Mouse (Mus musculus) large intestine, adult 2 months (tissue): ENCODE data around the gene Stk17b. TPM values are rescaled to one million over a fixed set of nuclear protein-coding genes. Genes with fewer than 3 reads are reported as not detected.

Experiments used
- DNase-seq: peaks from one replicate; pipeline ENCODE4 v3.0.0-alpha.2; 2012; ENCODE audit warnings: low read depth, low spot score
- WGBS: fragments of 180-500 bp; shearing (Covaris S2); methylation state at CpG from one replicate; pipeline ENCODE4 v1.1.7; 2018; 5-methylcytosine and 5-hydroxymethylcytosine counted together
- polyA plus RNA-seq: library from polyadenylated mRNA; depleted of rRNA; stranded (reverse); fragments of >200 nt; gene quantifications from 2 replicates; pipeline ENCODE4 v1.2.3, GENCODE M21; 2012; rRNA removed

The Stk17b gene
- 14.5 and 21.2 TPM in 2 replicates for polyA plus RNA-seq

DNA sequence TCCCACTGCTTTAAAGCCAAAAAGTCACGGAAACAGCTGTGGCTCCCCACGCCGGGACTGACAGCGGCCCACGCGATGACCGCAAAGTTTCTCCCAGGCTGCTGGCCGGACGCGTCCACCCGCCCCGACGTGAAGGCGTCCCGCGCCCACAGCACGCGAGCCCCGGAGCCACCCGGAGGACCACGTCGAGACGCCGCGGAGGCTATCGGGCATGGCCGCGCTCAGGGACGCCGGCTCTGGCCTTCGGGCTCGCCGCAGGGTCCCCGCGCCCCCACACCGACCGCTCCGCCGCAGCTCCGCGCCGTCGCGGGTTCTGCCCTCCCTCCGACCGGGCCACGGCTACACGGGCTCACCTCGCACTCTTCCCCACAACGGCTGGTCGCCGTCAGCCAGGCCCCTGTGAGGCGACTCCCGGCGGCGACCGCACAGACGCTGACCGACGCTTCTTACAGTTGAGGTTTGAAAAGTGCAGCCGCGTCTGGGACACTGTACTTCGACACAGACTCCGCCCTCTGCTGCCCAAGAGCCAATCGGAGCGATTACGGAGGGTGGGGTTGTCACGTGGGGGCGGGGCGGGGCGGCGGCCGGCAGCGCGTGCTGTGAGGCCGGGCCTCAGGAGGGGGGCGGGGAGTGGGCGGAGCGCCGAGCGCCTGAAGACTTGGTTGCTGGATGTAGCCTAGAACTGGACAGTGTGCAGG, at the start of gene Stk17b:
Gene Stk17b, minus strand, starts transcription at position 504 of the 698 bp plus-strand sequence.
- peak; percentile 70 for DNase-seq
- under 1% methylated on average over 80 of the region's 81 CpGs for WGBS

DNA sequence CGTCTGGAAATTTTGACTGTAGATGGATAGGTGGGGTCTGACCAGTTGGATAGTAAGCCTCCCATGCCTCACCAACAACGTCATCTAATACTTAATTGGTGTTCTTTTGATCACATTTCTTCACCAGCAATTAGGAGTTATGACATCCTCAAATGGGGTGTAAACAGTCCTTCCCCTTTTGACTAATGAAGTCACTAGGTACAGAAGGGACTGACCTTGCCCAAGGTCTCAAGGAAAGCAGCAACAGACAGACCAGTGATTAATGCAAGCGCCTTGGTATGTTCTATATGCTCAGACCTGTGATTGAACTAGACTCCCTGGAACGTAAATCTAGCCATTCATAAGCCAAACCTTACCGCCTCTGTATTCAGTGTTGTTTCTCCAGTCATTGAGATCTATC, 45.3 kb upstream of the Stk17b start:
- no peak for DNase-seq
- WGBS = 86% methylated on average over 5 of the region's 5 CpGs

DNA sequence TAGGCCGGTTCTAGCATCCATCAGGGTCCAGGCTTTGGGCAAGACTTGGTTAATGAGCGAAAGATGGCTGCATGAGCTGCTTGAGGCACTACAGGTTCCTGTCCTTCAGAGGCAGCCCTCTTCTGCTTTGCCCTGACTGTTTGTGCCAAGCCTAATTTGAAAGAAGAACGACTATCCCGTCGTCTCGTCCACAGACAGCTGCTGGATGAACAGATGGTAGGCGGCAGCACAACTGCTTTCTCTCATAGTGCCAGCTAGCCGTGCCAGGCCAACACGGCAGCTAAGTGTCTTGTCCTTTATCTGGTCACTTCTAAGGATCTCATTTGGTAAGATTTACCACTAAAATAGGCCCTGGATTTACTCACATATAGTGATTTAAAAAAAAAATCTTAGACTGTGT, 44.1 kb upstream of the Stk17b start:
- WGBS = 75% methylated on average over 9 of the region's 9 CpGs
- no peak for DNase-seq

DNA sequence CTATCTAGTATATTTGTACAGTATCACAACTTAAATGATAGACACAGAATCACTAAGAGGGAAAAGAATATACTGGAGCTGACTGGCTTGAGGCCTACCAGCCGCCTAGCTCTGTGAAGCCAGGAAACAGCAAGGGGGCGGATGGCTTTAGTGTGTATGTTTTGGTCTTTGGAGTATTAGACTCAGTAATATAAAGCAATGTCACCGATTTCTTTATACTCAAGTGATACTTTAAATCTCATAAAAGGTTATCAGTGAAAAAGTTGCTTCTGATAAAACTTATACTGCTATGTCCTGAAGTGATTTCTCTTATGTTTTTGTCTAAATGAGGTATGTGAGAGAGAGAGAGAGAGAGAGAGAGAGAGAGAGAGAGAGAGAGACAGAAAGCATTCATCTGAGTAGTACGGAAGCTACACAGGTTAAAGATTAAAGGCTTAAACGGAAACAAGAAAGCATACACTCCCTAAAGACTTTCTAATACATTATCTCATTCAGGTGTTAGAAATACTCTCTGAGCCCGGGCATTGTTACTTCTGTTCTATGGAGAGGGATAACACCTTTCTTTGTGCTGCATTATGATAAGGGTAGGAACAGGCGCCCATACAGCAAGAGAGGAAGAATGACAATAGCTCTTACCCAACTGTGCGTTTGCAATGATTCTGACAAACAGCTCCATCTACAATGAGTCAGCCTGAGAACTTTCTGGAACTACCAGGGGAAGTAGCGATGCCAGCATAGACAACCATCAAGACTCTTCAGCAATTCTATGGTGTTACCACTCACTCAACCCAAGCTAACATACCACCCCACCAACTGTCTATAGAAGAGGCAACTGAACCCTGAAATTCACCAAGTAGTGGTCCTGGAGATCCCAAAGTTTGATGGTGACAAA, 39.7 kb upstream of the Stk17b start:
- whole genome bisulfite sequencing = 54% methylated on average over 9 of the region's 9 CpGs
- no peak for DNase-seq

DNA sequence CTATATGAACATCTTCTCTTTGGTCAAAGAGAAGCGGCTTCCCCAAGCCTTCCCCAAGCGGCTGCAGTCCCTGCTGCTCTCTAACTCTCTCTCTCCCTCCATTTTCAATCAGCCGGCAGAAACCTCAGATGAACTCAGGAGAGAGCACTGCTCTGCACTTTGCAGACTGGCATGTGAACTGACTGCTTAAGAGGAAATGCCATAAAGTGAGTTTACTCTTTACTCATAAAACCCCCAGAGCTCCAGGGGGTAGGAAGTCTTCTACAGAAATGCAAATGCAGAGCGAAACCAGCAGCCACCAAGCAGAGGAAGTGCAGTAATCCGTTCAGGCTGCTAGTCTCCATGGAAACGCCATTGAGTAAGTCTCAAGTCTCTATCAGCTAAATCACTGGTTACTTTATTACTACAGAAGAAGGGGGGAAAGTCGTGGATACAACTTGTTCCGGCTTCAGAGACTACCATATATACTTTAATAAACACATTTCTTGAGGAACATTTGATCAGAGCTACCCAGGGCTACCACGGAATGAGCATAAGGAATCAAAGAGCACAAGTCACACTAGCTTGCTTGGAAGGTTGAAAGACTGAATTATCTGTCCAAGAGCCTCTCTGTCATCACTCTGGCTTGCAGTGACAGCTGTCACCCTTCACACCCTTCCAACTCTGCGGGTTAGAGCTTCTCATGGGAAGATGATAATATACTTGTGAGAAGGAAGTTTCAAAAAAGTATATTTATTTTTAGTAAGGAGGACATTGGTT, 38.8 kb upstream of the Stk17b start:
- 6% methylated on average over 10 of the region's 10 CpGs for WGBS
- DNase-seq = no peak

DNA sequence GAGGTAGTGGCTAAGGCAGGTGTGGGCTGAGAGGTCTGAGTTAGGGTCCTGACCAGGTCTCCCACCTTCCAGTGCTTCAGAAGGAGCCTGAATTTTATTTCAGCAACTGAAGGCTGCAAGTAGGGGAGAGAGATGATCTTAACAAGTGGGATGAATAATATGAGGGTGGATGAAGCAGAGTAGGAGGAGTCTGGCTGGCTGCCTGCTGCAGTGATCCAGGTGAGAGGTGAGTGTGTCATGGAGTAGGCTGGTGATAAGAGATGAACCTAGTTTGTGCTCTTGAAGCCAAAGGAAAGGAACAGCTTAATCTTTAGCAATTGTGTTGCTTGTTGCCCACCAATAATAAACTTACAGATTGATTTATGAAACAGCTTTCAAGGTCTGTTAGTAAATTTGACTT, 37.0 kb upstream of the Stk17b start:
- no peak for DNase-seq

DNA sequence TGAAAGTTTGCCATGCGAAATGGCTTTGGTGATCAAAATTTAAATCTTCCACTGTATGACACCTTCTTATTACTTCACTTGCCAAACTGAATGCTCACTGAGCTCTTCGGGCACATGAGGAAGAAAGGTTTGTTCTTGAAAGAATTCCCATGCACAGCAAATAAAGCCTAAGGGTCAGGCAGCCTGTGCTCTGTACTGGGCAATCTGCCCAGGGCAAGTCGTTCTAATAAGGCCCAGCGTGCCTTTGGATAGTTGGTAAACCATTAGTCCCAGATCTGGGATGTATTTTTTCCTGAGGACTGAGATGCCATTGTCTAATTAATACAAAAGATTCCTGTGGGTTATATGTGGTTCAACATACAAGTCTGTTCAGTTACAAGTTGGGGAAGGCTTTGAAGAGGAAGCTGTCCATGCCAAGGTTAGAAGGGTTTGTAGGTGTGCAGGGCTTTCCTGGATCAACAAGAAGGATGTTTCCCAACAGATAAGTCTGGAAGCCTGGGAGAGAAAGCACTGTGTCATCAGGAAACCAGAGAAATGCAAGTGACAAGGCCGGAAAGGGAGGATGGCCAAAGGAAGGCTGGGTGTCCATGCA, 35.1 kb upstream of the Stk17b start:
- no peak for DNase-seq
- 48% methylated on average over 5 of the region's 5 CpGs for WGBS

DNA sequence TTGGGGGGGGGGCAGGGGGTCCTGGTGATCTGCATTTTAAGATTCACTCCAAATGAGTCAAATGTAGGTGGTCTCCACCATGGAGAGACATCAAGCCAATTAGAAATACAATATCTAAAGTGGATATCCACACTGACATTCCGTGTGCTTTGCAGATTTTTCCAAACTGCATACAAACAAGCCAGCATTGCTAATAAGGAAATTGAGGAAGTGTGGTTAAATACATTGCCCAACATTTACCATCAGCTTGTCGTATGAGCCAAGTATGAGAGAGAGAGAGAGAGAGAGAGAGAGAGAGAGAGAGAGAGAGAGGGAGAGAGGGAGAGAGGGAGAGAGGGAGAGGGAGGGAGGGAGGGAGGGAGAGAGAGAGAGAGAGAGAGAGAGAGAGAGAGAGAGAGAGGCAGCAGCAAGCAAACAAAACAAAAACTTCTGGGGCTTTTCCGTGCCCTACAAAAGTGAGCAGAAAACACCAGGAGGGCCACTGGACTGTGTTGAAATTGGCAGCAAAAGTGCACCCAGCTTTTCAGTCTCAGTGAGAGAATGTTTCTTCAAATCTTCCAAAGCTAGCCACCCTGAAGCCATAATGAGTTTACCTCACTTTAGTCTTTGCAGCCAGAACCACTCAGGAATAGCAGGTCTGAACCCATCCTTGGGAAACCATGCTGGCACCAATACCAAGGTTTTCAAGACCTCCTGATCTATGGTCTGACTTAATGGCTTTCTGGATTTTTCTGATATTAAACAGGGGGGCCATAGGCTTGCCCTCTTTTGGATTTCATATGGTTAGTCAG, 33.2 kb upstream of the Stk17b start:
- WGBS = 12% methylated on average over 3 of the region's 3 CpGs

DNA sequence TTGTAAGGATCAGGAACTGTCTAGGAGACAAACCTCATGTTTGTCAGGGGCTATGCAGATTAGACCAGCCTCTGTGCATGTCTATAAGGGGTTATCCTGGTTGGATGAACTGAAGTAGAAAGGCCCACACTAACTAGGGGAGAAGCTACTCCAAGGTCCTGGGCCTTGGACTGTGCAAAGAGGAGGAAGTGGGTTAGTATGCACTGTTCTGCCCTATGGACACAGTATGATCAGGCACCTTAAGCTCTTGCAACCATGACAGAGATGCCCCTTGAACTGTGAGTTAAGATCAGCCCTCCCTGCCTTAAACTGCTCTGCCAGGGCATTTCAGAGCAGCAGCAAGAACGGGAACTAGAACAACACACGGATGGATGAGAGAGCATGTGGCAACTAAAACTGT, 31.3 kb upstream of the Stk17b start:
- 62% methylated on average over 2 of the region's 2 CpGs for WGBS
- DNase-seq = no peak

More for the DNA sequence above, 33.2 kb upstream of the Stk17b start:
- no peak for DNase-seq

DNA sequence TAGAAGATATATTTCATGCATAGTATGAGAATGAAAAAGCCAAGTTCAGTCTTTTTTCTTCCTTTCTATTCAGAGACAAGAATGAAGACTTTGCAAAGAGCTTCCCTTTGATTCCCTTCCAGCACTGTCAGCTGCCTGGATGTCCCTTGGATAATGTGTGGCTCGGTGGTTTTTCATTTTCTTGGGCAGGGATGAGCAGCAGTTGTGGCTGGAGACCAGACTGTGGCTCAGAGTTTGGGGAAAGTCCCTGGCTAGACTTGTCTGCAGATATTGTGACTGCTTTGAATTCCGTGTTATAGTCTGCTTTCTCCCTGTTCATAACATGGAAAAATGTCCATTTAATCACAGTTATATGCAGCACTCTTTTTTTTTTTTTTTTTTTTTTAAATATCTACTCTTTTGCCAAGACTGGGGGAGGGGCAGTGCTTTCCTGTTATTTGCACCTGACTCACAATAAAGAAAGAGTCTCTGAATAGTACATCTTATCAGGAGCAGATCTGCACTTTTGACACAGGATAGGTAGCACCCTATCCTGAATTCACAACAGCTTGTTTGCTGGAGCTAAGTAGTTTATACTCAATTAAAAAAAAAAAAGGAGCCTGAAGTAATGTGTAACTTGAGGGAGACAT, 29.2 kb upstream of the Stk17b start:
- no peak for DNase-seq
- WGBS = 28% methylated on average over 2 of the region's 2 CpGs

DNA sequence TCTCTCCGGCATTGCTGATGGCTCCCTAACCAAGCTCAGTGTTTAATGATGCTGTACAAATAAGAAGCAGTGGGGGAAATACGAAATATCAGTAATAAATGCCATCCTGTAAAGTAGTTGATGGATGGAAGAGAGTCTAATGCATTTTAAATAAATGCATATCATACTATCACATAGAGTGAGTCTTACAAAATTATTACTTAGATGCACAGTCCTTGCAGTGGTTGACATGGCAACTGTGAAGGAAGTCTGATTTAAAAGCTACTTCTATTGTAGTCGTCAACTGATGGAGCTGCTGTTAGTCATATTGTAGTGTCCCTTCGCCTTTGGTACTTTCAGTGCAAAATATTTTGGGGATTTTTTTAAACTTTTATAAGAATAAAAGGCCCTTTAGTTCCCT, 26.9 kb upstream of the Stk17b start:
- WGBS = 89% methylated on average over 4 of the region's 4 CpGs
- DNase-seq = no peak

DNA sequence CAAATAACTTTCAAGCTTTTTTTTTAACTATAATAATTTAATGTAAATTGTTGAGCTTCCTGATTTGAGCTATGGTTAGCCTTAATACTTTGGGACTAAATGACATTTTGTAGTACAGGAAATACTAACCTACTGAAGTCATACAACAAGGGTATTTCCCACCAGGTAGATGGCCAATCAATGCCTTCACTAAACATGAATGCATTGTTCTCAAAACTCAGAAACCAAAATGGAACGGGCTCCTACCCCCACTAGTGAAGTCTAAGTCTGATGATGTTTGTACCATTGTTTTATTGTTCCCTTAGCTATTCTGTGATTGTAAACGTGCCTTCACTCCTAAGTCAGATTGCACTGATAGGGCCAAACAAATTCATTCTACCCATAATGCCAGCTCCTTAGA, 23.2 kb upstream of the Stk17b start:
- DNase-seq = no peak
- WGBS = 55% methylated on average over 2 of the region's 2 CpGs

DNA sequence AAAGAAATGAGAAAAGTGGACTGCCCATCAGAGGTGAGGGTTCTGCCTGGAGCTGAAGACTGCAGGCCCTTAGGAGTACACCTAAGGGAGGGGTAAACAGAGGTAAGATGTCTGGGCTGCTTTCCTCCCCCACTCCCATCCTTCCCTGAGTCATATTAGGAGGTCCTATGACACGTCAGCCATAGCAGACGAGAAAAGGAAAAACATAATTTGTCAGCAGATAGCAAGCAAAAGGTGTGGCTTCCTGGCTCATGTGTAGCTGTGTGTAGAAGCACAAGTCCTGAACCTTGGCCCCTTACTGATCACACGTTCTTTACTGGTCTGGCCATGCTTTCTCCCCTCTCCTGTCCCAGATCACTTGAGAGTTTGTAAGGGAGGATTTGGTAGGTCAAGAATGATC, 12.8 kb upstream of the Stk17b start:
- WGBS = 29% methylated on average over 3 of the region's 3 CpGs
- DNase-seq = no peak

DNA sequence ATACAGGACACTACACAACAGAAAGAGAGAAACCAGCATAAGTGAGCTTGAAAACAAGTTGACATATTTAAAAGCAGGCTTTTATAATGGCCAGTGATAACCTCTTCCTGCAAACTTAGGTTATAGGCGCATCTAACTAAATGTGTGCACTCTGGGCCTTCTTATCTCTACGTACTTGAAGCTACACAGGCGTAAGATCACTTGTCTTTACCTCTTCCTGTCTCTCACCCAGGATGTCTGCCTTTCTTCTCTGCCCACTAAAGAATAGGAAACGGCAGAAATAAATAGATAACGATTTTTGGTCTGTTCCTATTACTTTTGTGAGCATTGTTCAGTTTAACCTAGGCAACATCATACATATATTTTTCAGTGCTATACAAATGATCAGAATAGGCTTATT, 12.1 kb upstream of the Stk17b start:
- DNase-seq = no peak
- 86% methylated on average over 5 of the region's 5 CpGs for WGBS

DNA sequence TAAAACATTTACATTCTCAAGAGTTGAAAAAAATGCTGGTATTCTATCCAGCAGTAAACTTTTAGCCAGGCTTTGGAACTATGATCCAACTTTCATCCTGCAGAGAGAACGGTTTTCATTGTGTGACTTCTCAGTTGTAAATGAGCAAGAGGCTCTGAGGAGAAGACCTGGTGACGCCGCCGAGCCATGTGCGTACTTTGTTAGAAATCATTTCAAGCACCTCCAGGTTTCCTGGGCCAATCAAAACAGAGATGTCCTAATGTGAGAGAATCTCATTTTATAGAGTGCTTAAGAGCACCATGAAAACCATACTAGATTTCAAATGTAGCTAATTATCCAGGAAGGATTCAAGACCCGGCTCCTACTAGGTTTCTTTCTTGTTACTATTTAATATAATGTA, 11.2 kb upstream of the Stk17b start:
- no peak for DNase-seq
- 87% methylated on average over 6 of the region's 6 CpGs for WGBS

DNA sequence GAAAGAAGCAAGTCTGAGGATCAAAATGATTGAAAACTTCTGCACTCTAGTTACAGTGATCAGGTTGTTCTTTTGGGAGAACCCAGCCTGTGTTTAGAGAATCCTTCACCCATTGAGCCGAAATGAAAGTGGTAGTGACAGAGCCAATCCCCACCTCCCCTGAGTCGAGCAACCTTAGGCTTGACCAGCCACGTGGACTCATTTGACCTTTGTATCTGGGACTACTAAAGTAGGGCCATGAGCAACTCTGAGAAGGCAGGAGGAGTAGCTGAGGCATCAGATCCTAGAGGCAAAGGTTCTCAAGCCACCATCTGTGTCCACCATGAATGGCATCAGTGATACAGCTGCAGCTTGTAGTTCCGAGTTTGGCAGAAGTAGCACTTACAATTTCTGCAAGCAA, 10.6 kb upstream of the Stk17b start:
- WGBS = 67% methylated on average over 4 of the region's 4 CpGs
- no peak for DNase-seq

DNA sequence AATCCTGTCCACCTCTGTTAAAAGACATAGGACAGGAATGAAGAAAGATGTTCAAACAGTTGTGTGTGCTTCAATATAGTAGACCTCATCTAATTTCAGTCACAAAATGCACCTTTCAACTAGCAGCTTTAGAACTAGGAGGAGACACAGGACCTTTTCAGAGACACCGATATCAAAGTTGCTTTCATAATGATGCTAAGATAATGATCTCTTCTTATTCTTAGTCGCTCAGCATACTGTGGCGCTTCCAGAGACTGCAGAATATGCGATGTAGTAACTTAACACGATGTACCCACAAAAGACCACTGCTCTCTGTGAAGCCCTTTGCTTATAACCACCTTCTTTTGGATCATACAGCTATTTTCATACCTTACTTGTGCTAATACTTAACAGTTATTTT, 10.1 kb upstream of the Stk17b start:
- WGBS = 95% methylated on average over 5 of the region's 5 CpGs
- no peak for DNase-seq

DNA sequence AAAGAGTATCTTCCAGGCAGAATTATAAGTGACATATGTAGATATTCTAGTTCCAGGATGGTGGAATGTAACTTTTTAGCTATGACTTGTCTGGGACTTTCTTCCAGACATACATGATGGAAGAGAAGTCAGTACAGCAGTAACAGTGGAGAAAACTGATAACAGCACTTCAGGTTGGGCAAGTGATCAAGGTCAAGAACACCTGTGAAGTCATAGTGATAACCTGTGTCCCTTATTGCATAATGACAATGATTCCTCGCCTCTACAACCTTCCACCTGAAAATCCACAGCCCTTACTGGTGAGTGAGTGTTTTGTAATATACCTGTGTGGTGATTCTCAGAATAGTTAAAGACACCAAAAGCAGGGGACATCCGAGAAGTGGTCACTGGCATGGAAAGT, 9.3 kb upstream of the Stk17b start:
- DNase-seq = no peak
- 64% methylated on average over 2 of the region's 2 CpGs for WGBS

DNA sequence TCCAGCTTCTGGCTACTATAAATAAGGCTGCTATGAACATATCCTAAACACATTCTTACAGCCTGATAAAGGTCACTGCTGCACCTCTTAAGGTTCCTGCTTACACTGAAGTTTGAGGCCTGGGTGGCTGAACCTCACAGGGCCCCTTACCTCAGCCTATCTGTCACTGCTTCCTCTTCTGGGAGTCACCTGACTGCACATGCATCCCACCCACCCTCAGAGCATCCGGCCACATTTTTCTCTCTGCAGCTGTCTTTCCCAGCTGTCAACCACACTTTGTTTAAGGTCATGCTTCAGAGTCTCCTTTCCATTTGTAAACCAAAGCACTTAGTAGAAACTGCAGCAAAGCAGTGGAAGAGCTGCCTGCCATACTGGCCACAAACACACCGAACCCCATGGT, 6.3 kb upstream of the Stk17b start:
- 84% methylated on average over 2 of the region's 2 CpGs for WGBS
- DNase-seq = no peak
